Mouse (Mus musculus): ENCODE data around the gene Coro1a.

DNA sequence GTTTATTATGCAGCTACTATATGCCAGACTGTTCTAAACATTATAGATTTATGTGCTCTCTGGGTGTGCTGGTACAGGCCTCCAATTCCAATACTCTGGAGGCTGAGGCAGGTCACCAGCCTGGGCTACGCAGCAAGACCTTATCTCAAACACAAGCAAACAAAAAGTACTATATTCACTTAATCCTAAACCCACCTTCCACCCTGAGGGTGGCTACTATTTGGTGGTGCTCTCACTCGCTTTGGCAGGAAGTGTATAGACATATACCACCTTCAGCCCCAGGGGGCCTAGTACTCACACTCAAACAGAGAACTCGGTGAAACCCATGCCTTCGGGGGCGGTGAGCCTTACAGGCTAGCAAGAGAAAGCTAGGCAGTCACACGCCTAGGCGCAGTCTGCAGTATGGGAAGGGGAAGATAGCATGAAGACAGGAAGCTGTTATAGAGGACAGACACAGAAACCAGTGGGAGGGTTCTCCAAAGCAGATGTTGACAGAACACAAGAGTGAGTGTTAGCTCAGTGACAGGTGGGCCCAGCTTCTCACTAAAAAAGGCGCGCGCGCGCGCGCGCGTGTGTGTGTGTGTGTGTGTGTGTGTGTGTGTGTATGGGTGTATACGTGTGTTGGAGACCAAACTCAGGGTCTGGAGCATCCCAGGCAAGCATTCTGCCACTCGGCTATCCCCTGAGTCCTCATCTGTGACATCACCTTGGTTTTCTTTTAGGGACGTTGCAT, at the start of gene Coro1a:
- no peak for TF ChIP-seq POLR2A (IDR thresholded peaks at IDR 0.05; ENCODE audit: borderline replicate concordance, low read depth, low read length)
- no peak for TF ChIP-seq CTCF (IDR thresholded peaks at IDR 0.05; ENCODE audit: low read depth, low read length)
